Mouse (Mus musculus) embryonic fibroblast, embryonic 13.5 days (primary cell): ENCODE results near the gene Lysmd3.

ENCODE experiments used
- CTCF ChIP-seq: IDR thresholded peaks from 2 replicates; pipeline ENCODE4 v1.5.1; 2011; ENCODE audit warnings: mild to moderate bottlenecking, control low read depth, low read length, moderate library complexity, borderline replicate concordance; ENCODE audit not compliant: insufficient read depth
- POLR2A ChIP-seq: IDR thresholded peaks from 2 replicates; pipeline ENCODE4 v1.6.1; 2011; ENCODE audit warnings: low read depth, mild to moderate bottlenecking, control low read depth, low read length, moderate library complexity

GRCm38 (mm10) chr13:81610349-81610748 lies 47.1 kb upstream of the Lysmd3 start:
- no peak for TF ChIP-seq POLR2A
- no peak for TF ChIP-seq CTCF
